Mouse (Mus musculus) liver, postnatal 0 days (tissue): ENCODE results near the gene Ralgps1. TPM values are rescaled to one million over a fixed set of nuclear protein-coding genes. Genes with fewer than 3 reads are reported as not detected.

Experiments
- ATAC-seq: fragments of 200-750 bp; cut with Nextera tagmentation; 2 replicates; pipeline ENCODE4 v1.8.0; 2017; ENCODE audit warnings: mild to moderate bottlenecking, moderate library complexity
- DNase-seq: peaks from one replicate; pipeline ENCODE4 v3.0.0-alpha.2; 2016
- H3K27ac ChIP-seq: fragments of 300-500 bp; sonication (generic); 2 replicates; pipeline ENCODE4 v1.5.1; 2014; ENCODE audit warnings: antibody characterized with exemption, moderate library complexity, mild to moderate bottlenecking, low read depth
- H3K27me3 ChIP-seq: fragments of 300-500 bp; sonication (generic); 2 replicates; pipeline ENCODE4 v1.6.1; 2014; ENCODE audit warnings: low read length, control low read depth, mixed read lengths; ENCODE audit not compliant: insufficient read depth
- H3K36me3 ChIP-seq: fragments of 300-500 bp; sonication (generic); replicated peaks from 2 replicates; pipeline ENCODE4 v1.6.1; 2014; ENCODE audit warnings: mild to moderate bottlenecking, control low read depth, low read length, moderate library complexity, mixed read lengths; ENCODE audit not compliant: insufficient read depth
- H3K4me1 ChIP-seq: fragments of 300-500 bp; sonication (generic); 2 replicates; pipeline ENCODE4 v1.6.1; 2014; ENCODE audit warnings: antibody characterized with exemption, mild to moderate bottlenecking, control low read depth; ENCODE audit not compliant: insufficient read depth
- H3K4me2 ChIP-seq: fragments of 300-500 bp; sonication (generic); 2 replicates; pipeline ENCODE4 v1.6.1; 2014; ENCODE audit warnings: low read depth, mild to moderate bottlenecking, low read length, moderate library complexity, mixed read lengths
- H3K4me3 ChIP-seq: fragments of 300-500 bp; sonication (generic); 2 replicates; pipeline ENCODE4 v1.5.1; 2014; ENCODE audit warnings: low read depth, low read length
- H3K9ac ChIP-seq: fragments of 300-500 bp; sonication (generic); replicated peaks from 2 replicates; pipeline ENCODE4 v1.6.1; 2014; ENCODE audit warnings: mild to moderate bottlenecking, moderate library complexity
- H3K9me3 ChIP-seq: fragments of 300-500 bp; sonication (generic); 2 replicates; pipeline ENCODE4 v1.6.1; 2016; ENCODE audit warnings: mild to moderate bottlenecking, control low read depth, low read length, mixed read lengths
- CTCF ChIP-seq: sonication (generic); IDR thresholded peaks from 2 replicates; pipeline ENCODE4 v1.5.1; 2016; ENCODE audit warnings: antibody characterized with exemption, low read depth
- EP300 ChIP-seq: IDR thresholded peaks from 2 replicates; pipeline ENCODE4 v1.6.1; 2016; ENCODE audit warnings: antibody characterized with exemption, low read depth, mild to moderate bottlenecking
- WGBS: fragments of 180-500 bp; shearing (Covaris S2); extraction: QIAGEN DNeasy Blood & Tissue Kit; methylation state at CpG from one replicate; pipeline ENCODE4 v1.1.7; 2014; ENCODE audit not compliant: insufficient replicate concordance; 5-methylcytosine and 5-hydroxymethylcytosine counted together
- microRNA-seq: library from miRNA; unstranded; fragments of <30 nt; microRNA quantifications from one replicate; pipeline ENCODE4, GENCODE M21; 2016
- polyA plus RNA-seq: library from polyadenylated mRNA; unstranded; fragments of >200 nt; fragmentation: Nextera tagmentation; extraction: Ambion mirVana; gene quantifications from 2 replicates; pipeline ENCODE4 v1.2.1, GENCODE M21; 2015

The Ralgps1 gene
- polyA plus RNA-seq, 1 experiment from 2014 or later = 0.83 TPM

- ATAC-seq = no peak
- no peak overlapping the region for H3K9ac ChIP-seq
- no peaks in the 10 kb centered on the region for H3K4me1 ChIP-seq
- 71% methylated on average over 7 of the region's 7 CpGs for WGBS
- H3K4me2 ChIP-seq = no peak overlapping the region
- no peak for DNase-seq
- no peaks in the 10 kb centered on the region for H3K9me3 ChIP-seq
- TF ChIP-seq CTCF (no peak), EP300 (no peak)
- no peaks in the 10 kb centered on the region for H3K27me3 ChIP-seq
- H3K4me3 ChIP-seq = no peak overlapping the region
- no peak overlapping the region for H3K27ac ChIP-seq
- no peaks in the 10 kb centered on the region for H3K36me3 ChIP-seq
Measured at GRCm38 (mm10) chr2:33086671-33087363, 284.5 kb downstream of the Ralgps1 start.

- no peak for TF ChIP-seq EP300
- no peak for TF ChIP-seq CTCF
- 72% methylated on average over 7 of the region's 7 CpGs for WGBS
- no peaks in the 10 kb centered on the region for H3K4me1 ChIP-seq
- H3K36me3 ChIP-seq = no peaks in the 10 kb centered on the region
- no peak overlapping the region for H3K4me2 ChIP-seq
- no peaks in the 10 kb centered on the region for H3K9me3 ChIP-seq
- H3K27me3 ChIP-seq = no peaks in the 10 kb centered on the region
- H3K9ac ChIP-seq = no peak overlapping the region
- no peak overlapping the region for H3K27ac ChIP-seq
- ATAC-seq = no peak
- DNase-seq = no peak
- no peak overlapping the region for H3K4me3 ChIP-seq
Measured at GRCm38 (mm10) chr2:33086016-33086596, 285.2 kb downstream of the Ralgps1 start.

- Histone ChIP-seq H3K9me3 (no peaks in the 10 kb centered on the region), H3K27me3 (no peaks in the 10 kb centered on the region), H3K27ac (no peak overlapping the region), H3K4me2 (no peak overlapping the region), H3K36me3 (no peaks in the 10 kb centered on the region), H3K4me1 (peaks cover 3% of the 10 kb centered on the region; the same call in 1 of the 2 replicates), H3K4me3 (no peak overlapping the region), H3K9ac (no peak overlapping the region)
- no peak for TF ChIP-seq EP300
- TF ChIP-seq CTCF = no peak
- 67% methylated on average over 3 of the region's 3 CpGs for WGBS
- no peak for ATAC-seq
- DNase-seq = no peak
Measured at GRCm38 (mm10) chr2:33084221-33084620, 287.1 kb downstream of the Ralgps1 start.

Small RNA genes within 50 kb of the gene (microRNA-seq; reads per million reads assigned to microRNA genes)
- not detected for gene Gm25998

Other genes starting within 250 kb of the Ralgps1 start
- 0.40 and 0.50 TPM in 2 replicates for gene Garnl3, start 239.8 kb downstream of the Ralgps1 start, polyA plus RNA-seq
- gene Angptl2, start 155.4 kb downstream of the Ralgps1 start, polyA plus RNA-seq = 3.8 and 4.4 TPM in 2 replicates
- 0.98 and 1.1 TPM in 2 replicates for gene Zbtb34, start 59.8 kb upstream of the Ralgps1 start, polyA plus RNA-seq
- gene Zbtb43, start 97.1 kb upstream of the Ralgps1 start, polyA plus RNA-seq = 6.1 and 8.0 TPM in 2 replicates